Mouse (Mus musculus): ENCODE measurements around the gene Lcn11. TPM values are rescaled to one million over a fixed set of nuclear protein-coding genes. Genes with fewer than 3 reads are reported as not detected.
"Not testable (repeated sequence)": the region's sequence is repeated elsewhere in the genome, so short reads cannot be mapped to it uniquely, and the experiment has no call there.

Gene Lcn11
- not detected in 2 replicates for polyA plus RNA-seq (2011; ENCODE audit: insufficient read depth, insufficient read length, low replicate concordance, missing spikeins)

- Histone ChIP-seq H3K4me3 (replicated peaks; ENCODE audit: control insufficient read depth, low read depth, low read length) (no peak within 1 kb of the TSS), H3K4me1 (ENCODE audit: control insufficient read depth, insufficient read depth, low read length) (no peaks in the 10 kb centered on the region), H3K27ac (ENCODE audit: control insufficient read depth, insufficient read depth, low read depth, low read length, poor library complexity) (no peak within 1 kb of the TSS)
- TF ChIP-seq POLR2A (IDR thresholded peaks at IDR 0.05; ENCODE audit: borderline replicate concordance, control insufficient read depth, low read depth, low read length) (no peak), CTCF (IDR thresholded peaks at IDR 0.05; ENCODE audit: control insufficient read depth, insufficient read depth, low read length) (no peak)
- WGBS = 80% methylated on average over 1 of the region's 1 CpGs
Observed at GRCm38 (mm10) chr2:25776717-25777116, at the start of gene Lcn11. Gene Lcn11 (plus strand): TSS chr2:25777017.

GRCm38 (mm10) chr2:25733199-25733930 is 43.5 kb upstream of the Lcn11 start:
- H3K27ac ChIP-seq (ENCODE audit: control insufficient read depth, insufficient read depth, low read depth, low read length, poor library complexity) = no peak overlapping the region
- WGBS = 49% methylated on average over 2 of the region's 2 CpGs
- no peak for TF ChIP-seq POLR2A (IDR thresholded peaks at IDR 0.05; ENCODE audit: borderline replicate concordance, control insufficient read depth, low read depth, low read length)
- no peak for TF ChIP-seq CTCF (IDR thresholded peaks at IDR 0.05; ENCODE audit: control insufficient read depth, insufficient read depth, low read length)
- H3K4me3 ChIP-seq (replicated peaks; ENCODE audit: control insufficient read depth, low read depth, low read length) = no peak overlapping the region
- H3K4me1 ChIP-seq (ENCODE audit: control insufficient read depth, insufficient read depth, low read length) = no peaks in the 10 kb centered on the region

GRCm38 (mm10) chr2:25736709-25737108 is 40.1 kb upstream of the Lcn11 start, which contains the start of gene Obp2b:
Gene Obp2b (plus strand): TSS chr2:25737009.
- not testable (repeated sequence) for H3K4me3 ChIP-seq (replicated peaks; ENCODE audit: control insufficient read depth, low read depth, low read length); H3K4me1 ChIP-seq (ENCODE audit: control insufficient read depth, insufficient read depth, low read length); H3K27ac ChIP-seq (ENCODE audit: control insufficient read depth, insufficient read depth, low read depth, low read length, poor library complexity)
- 76% methylated on average over 3 of the region's 3 CpGs for WGBS

- H3K4me3 ChIP-seq (replicated peaks; ENCODE audit: control insufficient read depth, low read depth, low read length) = no peak overlapping the region
- H3K4me1 ChIP-seq (ENCODE audit: control insufficient read depth, insufficient read depth, low read length) = no peaks in the 10 kb centered on the region
- WGBS = 38% methylated on average over 1 of the region's 1 CpGs
- TF ChIP-seq CTCF (IDR thresholded peaks at IDR 0.05; ENCODE audit: control insufficient read depth, insufficient read depth, low read length) = no peak
- TF ChIP-seq POLR2A (IDR thresholded peaks at IDR 0.05; ENCODE audit: borderline replicate concordance, control insufficient read depth, low read depth, low read length) = no peak
- H3K27ac ChIP-seq (ENCODE audit: control insufficient read depth, insufficient read depth, low read depth, low read length, poor library complexity) = no peak overlapping the region
Observed at GRCm38 (mm10) chr2:25741671-25742070, 35.1 kb upstream of the Lcn11 start.

GRCm38 (mm10) chr2:25754201-25754600 is 22.6 kb upstream of the Lcn11 start:
- TF ChIP-seq POLR2A (IDR thresholded peaks at IDR 0.05; ENCODE audit: borderline replicate concordance, control insufficient read depth, low read depth, low read length) (no peak), CTCF (IDR thresholded peaks at IDR 0.05; ENCODE audit: control insufficient read depth, insufficient read depth, low read length) (no peak)
- Histone ChIP-seq H3K4me3 (replicated peaks; ENCODE audit: control insufficient read depth, low read depth, low read length) (no peak overlapping the region), H3K27ac (ENCODE audit: control insufficient read depth, insufficient read depth, low read depth, low read length, poor library complexity) (no peak overlapping the region), H3K4me1 (ENCODE audit: control insufficient read depth, insufficient read depth, low read length) (no peaks in the 10 kb centered on the region)
- 81% methylated on average over 1 of the region's 1 CpGs for WGBS

GRCm38 (mm10) chr2:25758064-25758625 is 18.7 kb upstream of the Lcn11 start:
- WGBS = 50% methylated on average over 4 of the region's 4 CpGs
- no peak for TF ChIP-seq POLR2A (IDR thresholded peaks at IDR 0.05; ENCODE audit: borderline replicate concordance, control insufficient read depth, low read depth, low read length)
- no peak for TF ChIP-seq CTCF (IDR thresholded peaks at IDR 0.05; ENCODE audit: control insufficient read depth, insufficient read depth, low read length)
- Histone ChIP-seq H3K4me1 (ENCODE audit: control insufficient read depth, insufficient read depth, low read length) (no peaks in the 10 kb centered on the region), H3K4me3 (replicated peaks; ENCODE audit: control insufficient read depth, low read depth, low read length) (no peak overlapping the region), H3K27ac (ENCODE audit: control insufficient read depth, insufficient read depth, low read depth, low read length, poor library complexity) (no peak overlapping the region)

- no peak within 1 kb of the TSS for H3K27ac ChIP-seq (ENCODE audit: control insufficient read depth, insufficient read depth, low read depth, low read length, poor library complexity)
- WGBS = 53% methylated on average over 2 of the region's 2 CpGs
- TF ChIP-seq CTCF (IDR thresholded peaks at IDR 0.05; ENCODE audit: control insufficient read depth, insufficient read depth, low read length) = no peak
- TF ChIP-seq POLR2A (IDR thresholded peaks at IDR 0.05; ENCODE audit: borderline replicate concordance, control insufficient read depth, low read depth, low read length) = no peak
- H3K4me1 ChIP-seq (ENCODE audit: control insufficient read depth, insufficient read depth, low read length) = no peaks in the 10 kb centered on the region
- H3K4me3 ChIP-seq (replicated peaks; ENCODE audit: control insufficient read depth, low read depth, low read length) = no peak within 1 kb of the TSS
Observed at GRCm38 (mm10) chr2:25765269-25765668, 11.5 kb upstream of the Lcn11 start, which contains the start of gene Lcn3. Gene Lcn3 (plus strand): TSS chr2:25765569.

- Histone ChIP-seq H3K27ac (ENCODE audit: control insufficient read depth, insufficient read depth, low read depth, low read length, poor library complexity) (no peak overlapping the region), H3K4me3 (replicated peaks; ENCODE audit: control insufficient read depth, low read depth, low read length) (no peak overlapping the region), H3K4me1 (ENCODE audit: control insufficient read depth, insufficient read depth, low read length) (no peaks in the 10 kb centered on the region)
- no peak for TF ChIP-seq CTCF (IDR thresholded peaks at IDR 0.05; ENCODE audit: control insufficient read depth, insufficient read depth, low read length)
- TF ChIP-seq POLR2A (IDR thresholded peaks at IDR 0.05; ENCODE audit: borderline replicate concordance, control insufficient read depth, low read depth, low read length) = no peak
- WGBS = 78% methylated on average over 4 of the region's 4 CpGs
Observed at GRCm38 (mm10) chr2:25767764-25768163, 9.1 kb upstream of the Lcn11 start.
